Mouse (Mus musculus): ENCODE results near the gene D330045A20Rik. TPM values are rescaled to one million over a fixed set of nuclear protein-coding genes. Genes with fewer than 3 reads are reported as not detected.

D330045A20Rik gene
- polyA plus RNA-seq, 1 experiment from 2014 or later, result 1.5 TPM

- no peaks in the 10 kb centered on the region for H3K4me1 ChIP-seq
- no peak overlapping the region for H3K4me3 ChIP-seq
- WGBS, result 86% methylated on average over 6 of the region's 6 CpGs
- no peaks in the 10 kb centered on the region for H3K9me3 ChIP-seq (replicated peaks)
- no peak overlapping the region for H3K4me2 ChIP-seq (replicated peaks)
- H3K36me3 ChIP-seq, result no peaks in the 10 kb centered on the region
- ATAC-seq (ENCODE audit: low FRiP score), result no peak
- H3K27ac ChIP-seq, result no peak overlapping the region
- peaks cover 10% of the 10 kb centered on the region for H3K27me3 ChIP-seq
- no peak overlapping the region for H3K9ac ChIP-seq
Measured at GRCm38 (mm10) chrX:139596404-139596803, 116.2 kb downstream of the D330045A20Rik start.

Other genes with a start within 250 kb of the D330045A20Rik start
- gene Trap1a, start 146.7 kb upstream of the D330045A20Rik start, polyA plus RNA-seq (2016; fragmentation: Nextera tagmentation; extraction: Ambion mirVana), result not detected in 2 replicates
- gene Rnf128, start 82.9 kb downstream of the D330045A20Rik start, polyA plus RNA-seq (2016; fragmentation: Nextera tagmentation; extraction: Ambion mirVana), result 2.5 and 2.9 TPM in 2 replicates
- gene Tbc1d8b, start 204.6 kb downstream of the D330045A20Rik start, polyA plus RNA-seq (2016; fragmentation: Nextera tagmentation; extraction: Ambion mirVana), result 1.6 and 1.7 TPM in 2 replicates
- 0.27 and 0.39 TPM in 2 replicates for gene Gm15013, start 234.1 kb downstream of the D330045A20Rik start, polyA plus RNA-seq (2016; fragmentation: Nextera tagmentation; extraction: Ambion mirVana)